Mouse (Mus musculus) erythroblast, embryonic 14.5 days (primary cell): ENCODE measurements around the gene Tradd. TPM values are rescaled to one million over a fixed set of nuclear protein-coding genes. Genes with fewer than 3 reads are reported as not detected.

Experiments used
- H3K27me3 ChIP-seq: 2 replicates; pipeline ENCODE4 v1.6.1; 2012; ENCODE audit warnings: inconsistent platforms; ENCODE audit not compliant: control insufficient read depth
- H3K36me3 ChIP-seq: 2 replicates; pipeline ENCODE4 v1.6.1; 2012; ENCODE audit warnings: mild to moderate bottlenecking, inconsistent platforms; ENCODE audit not compliant: control insufficient read depth
- H3K4me1 ChIP-seq: 2 replicates; pipeline ENCODE4 v1.6.1; 2012; ENCODE audit warnings: inconsistent platforms; ENCODE audit not compliant: control insufficient read depth
- H3K4me3 ChIP-seq: replicated peaks from 2 replicates; pipeline ENCODE3; 2012; ENCODE audit warnings: moderate library complexity, mild to moderate bottlenecking, inconsistent platforms
- H3K9me3 ChIP-seq: 2 replicates; pipeline ENCODE4 v1.6.1; 2012; ENCODE audit warnings: low read length, inconsistent platforms, mixed read lengths; ENCODE audit not compliant: control insufficient read depth
- GATA1 ChIP-seq: IDR thresholded peaks from 2 replicates; pipeline ENCODE4 v1.6.1; 2012; ENCODE audit warnings: low read length, inconsistent platforms, mixed read lengths
- TAL1 ChIP-seq: IDR thresholded peaks from 3 replicates; pipeline ENCODE4 v1.6.1; 2012; ENCODE audit warnings: low read length, inconsistent platforms, mixed read lengths
- polyA plus RNA-seq: library from polyadenylated mRNA; stranded (reverse); fragments of >175 nt; gene quantifications from 2 replicates; pipeline ENCODE4 v1.2.3, GENCODE M21; 2012

Gene Tradd
- polyA plus RNA-seq, 1 experiment = 1.7 TPM

DNA sequence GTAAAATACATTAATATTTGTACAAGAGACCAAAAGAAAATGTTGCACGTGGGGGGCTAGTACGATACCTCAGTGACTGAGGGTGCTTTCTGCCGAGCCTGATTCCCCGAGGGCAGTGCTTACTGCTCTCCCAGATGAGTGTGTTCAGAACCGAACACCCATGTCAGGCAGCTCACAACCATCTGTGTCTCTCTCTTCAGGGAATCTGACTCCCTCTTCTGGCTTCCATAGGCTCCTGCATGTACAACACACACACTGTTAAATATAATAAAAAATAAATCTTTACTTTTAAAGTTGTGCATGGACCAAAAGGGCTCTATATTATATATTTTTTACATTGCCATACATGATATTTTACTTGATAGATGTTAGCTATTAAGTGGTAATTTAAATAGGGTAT lies 50.3 kb downstream of the Tradd start:
- H3K36me3 ChIP-seq = no peaks in the 10 kb centered on the region; the same call in 1 of the 2 replicates
- no peak for TF ChIP-seq TAL1
- no peak for TF ChIP-seq GATA1
- peaks cover 7% of the 10 kb centered on the region for H3K4me1 ChIP-seq
- no peaks in the 10 kb centered on the region for H3K27me3 ChIP-seq
- H3K9me3 ChIP-seq = no peaks in the 10 kb centered on the region
- H3K4me3 ChIP-seq = no peak overlapping the region

DNA sequence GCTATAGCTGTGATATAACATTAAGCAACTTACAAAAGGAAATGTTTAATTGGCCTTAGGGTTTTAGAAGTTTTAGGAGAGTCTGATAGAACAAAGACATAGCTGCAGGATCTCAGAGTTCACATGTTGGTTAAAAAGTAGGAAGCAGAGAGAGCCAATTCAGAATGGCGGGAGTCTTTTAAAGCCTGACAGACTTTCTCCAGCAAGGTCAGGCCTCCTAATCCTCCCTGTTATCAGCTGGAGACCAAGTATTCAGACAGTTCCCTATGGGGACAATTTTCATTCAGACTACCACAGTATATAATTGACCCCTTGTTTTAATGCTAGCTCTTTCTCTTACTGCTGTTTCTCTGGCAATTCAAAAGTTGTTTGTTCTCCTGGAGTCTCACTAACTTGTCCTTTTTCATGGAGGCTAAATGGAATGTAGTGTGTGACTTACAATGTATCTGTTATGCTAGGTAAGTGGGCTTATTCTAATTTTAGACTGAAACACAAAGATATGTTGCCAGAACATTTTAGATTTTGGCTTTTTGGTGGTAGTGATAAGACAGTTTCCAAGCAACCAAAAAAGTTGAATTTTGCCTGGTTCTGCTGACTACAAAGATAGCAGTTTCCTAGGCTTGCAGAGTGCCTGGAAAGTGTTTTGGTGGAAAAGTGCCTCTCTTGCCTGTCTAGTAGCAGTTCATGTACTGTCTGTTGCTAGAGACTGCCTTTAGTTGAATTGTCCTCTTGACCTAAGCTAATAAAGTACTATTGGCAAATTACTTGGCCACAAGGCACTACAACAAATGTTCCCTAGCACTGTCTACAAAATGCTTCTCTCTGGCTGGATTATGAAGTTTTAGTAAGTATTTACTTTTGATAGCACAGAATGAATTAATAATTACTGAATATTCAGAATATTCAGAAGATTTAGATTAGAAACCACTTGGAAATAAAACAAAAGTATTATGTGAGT lies 55.0 kb downstream of the Tradd start:
- no peak for TF ChIP-seq GATA1
- no peak for TF ChIP-seq TAL1
- Histone ChIP-seq H3K36me3 (no peaks in the 10 kb centered on the region), H3K4me1 (peaks cover 9% of the 10 kb centered on the region), H3K9me3 (no peaks in the 10 kb centered on the region), H3K4me3 (no peak overlapping the region), H3K27me3 (no peaks in the 10 kb centered on the region)

Other genes starting within 250 kb of the Tradd start
- not detected in 2 replicates for gene Ces3a, start 216.0 kb downstream of the Tradd start, polyA plus RNA-seq
- not detected in 2 replicates for gene Ces3b, start 180.9 kb downstream of the Tradd start, polyA plus RNA-seq
- not detected in 2 replicates for gene Ces4a, start 132.8 kb downstream of the Tradd start, polyA plus RNA-seq
- 0.06 and 0.11 TPM in 2 replicates for gene Cbfb, start 93.9 kb downstream of the Tradd start, polyA plus RNA-seq
- 0.63 and 1.3 TPM in 2 replicates for gene D230025D16Rik, start 39.5 kb downstream of the Tradd start, polyA plus RNA-seq
- 0.74 and 1.0 TPM in 2 replicates for gene B3gnt9, start 9.5 kb downstream of the Tradd start, polyA plus RNA-seq
- 0.10 and 0.27 TPM in 2 replicates for gene Fbxl8, start within 50 bp of the Tradd start, polyA plus RNA-seq
- not detected in 2 replicates for gene Hsf4, start 5.2 kb upstream of the Tradd start, polyA plus RNA-seq
- gene Nol3, start 11.5 kb upstream of the Tradd start, polyA plus RNA-seq = not detected in 2 replicates
- gene 4931428F04Rik, start 25.3 kb upstream of the Tradd start, polyA plus RNA-seq = 0.01 and 0.09 TPM in 2 replicates
- 1.6 and 1.7 TPM in 2 replicates for gene Exoc3l, start 31.5 kb upstream of the Tradd start, polyA plus RNA-seq
- 30.0 and 45.9 TPM in 2 replicates for gene E2f4, start 33.1 kb upstream of the Tradd start, polyA plus RNA-seq
- 0.97 and 1.1 TPM in 2 replicates for gene Elmo3, start 41.0 kb upstream of the Tradd start, polyA plus RNA-seq
- gene Lrrc29, start 61.7 kb upstream of the Tradd start, polyA plus RNA-seq = 2.5 and 3.1 TPM in 2 replicates
- gene Tmem208, start 61.7 kb upstream of the Tradd start, polyA plus RNA-seq = 3.4 and 3.5 TPM in 2 replicates
- gene Fhod1, start 83.3 kb upstream of the Tradd start, polyA plus RNA-seq = 0.19 and 0.21 TPM in 2 replicates
- 0.02 TPM in 1 of 2 replicates, not detected in the other for gene Slc9a5, start 84.2 kb upstream of the Tradd start, polyA plus RNA-seq
- not detected in 2 replicates for gene Plekhg4, start 108.7 kb upstream of the Tradd start, polyA plus RNA-seq
- gene Kctd19, start 148.9 kb upstream of the Tradd start, polyA plus RNA-seq = not detected in 2 replicates
- 0.03 and 0.05 TPM in 2 replicates for gene Lrrc36, start 149.0 kb upstream of the Tradd start, polyA plus RNA-seq
- 0.34 and 0.96 TPM in 2 replicates for gene Tppp3, start 206.9 kb upstream of the Tradd start, polyA plus RNA-seq
- 0.14 and 0.23 TPM in 2 replicates for gene Zdhhc1, start 232.3 kb upstream of the Tradd start, polyA plus RNA-seq